In genomic region chr11:101315665-101316500, GRCm38 (mm10) we compare ENCODE assay signal across 8 mouse cellular contexts. TPM values are rescaled to one million over a fixed set of nuclear protein-coding genes. Genes with fewer than 3 reads are reported as not detected.
DNase-seq lines count a peak whose midpoint lies in the region; ATAC-seq lines count a peak whose summit lies in the region.

TSS of gene Psme3 (plus strand) at chr11:101316213.

- peak within 1 kb of the TSS; percentile 83 for H3K4me2 ChIP-seq in heart, embryonic 13.5 days
- peak within 1 kb of the TSS; percentile 87 for H3K4me2 ChIP-seq in liver, embryonic 12.5 days
- H3K4me2 ChIP-seq in stomach, embryonic 15.5 days = peak within 1 kb of the TSS; percentile 89

- H3K4me1 ChIP-seq in heart, embryonic 13.5 days = peaks cover 17% of the 10 kb centered on the region
- peaks cover 56% of the 10 kb centered on the region for H3K4me1 ChIP-seq in liver, embryonic 12.5 days
- H3K4me1 ChIP-seq in stomach, embryonic 15.5 days = peaks cover 14% of the 10 kb centered on the region; the same call in 1 of the 2 replicates

- H3K9me3 ChIP-seq in heart, embryonic 13.5 days = no peaks in the 10 kb centered on the region
- no peaks in the 10 kb centered on the region for H3K9me3 ChIP-seq in liver, embryonic 12.5 days (replicated peaks)
- H3K9me3 ChIP-seq in stomach, embryonic 15.5 days = no peaks in the 10 kb centered on the region

- DNase-seq in CD4-positive helper T cell, adult 2 months (ENCODE audit: low read depth, low spot score) = peak; percentile 93
- peak; percentile 86 for DNase-seq in brain, embryonic 18.5 days (ENCODE audit: low read depth, low spot score)
- peak; percentile 96 for DNase-seq in kidney, postnatal 10 days
- peak; percentile 87 to 90 for DNase-seq in natural killer cell, adult 2 months (ENCODE audit: low spot score in 2 of 2)

- H3K4me3 ChIP-seq in heart, embryonic 13.5 days = peak within 1 kb of the TSS; percentile 88
- peak within 1 kb of the TSS; percentile 98 for H3K4me3 ChIP-seq in liver, embryonic 12.5 days
- peak within 1 kb of the TSS; percentile 98 for H3K4me3 ChIP-seq in stomach, embryonic 15.5 days (replicated peaks)

- peaks cover 32% of the 10 kb centered on the region for H3K36me3 ChIP-seq in heart, embryonic 13.5 days
- H3K36me3 ChIP-seq in liver, embryonic 12.5 days = peaks cover 36% of the 10 kb centered on the region
- H3K36me3 ChIP-seq in stomach, embryonic 15.5 days = peaks cover 22% of the 10 kb centered on the region

- under 1% methylated on average over 58 of the region's 62 CpGs for WGBS in heart, embryonic 13.5 days
- WGBS in liver, embryonic 12.5 days (ENCODE audit: insufficient replicate concordance) = under 1% methylated on average over 57 of the region's 62 CpGs
- under 1% methylated on average over 62 of the region's 62 CpGs for WGBS in stomach, embryonic 15.5 days

- ATAC-seq in erythroid progenitor cell, adult 5-6 weeks (replicated peaks; ENCODE audit: low FRiP score, poor library complexity, severe bottlenecking) = peak; percentile 87
- ATAC-seq in heart, embryonic 13.5 days (ENCODE audit: extremely low read depth, insufficient number of reproducible peaks, low FRiP score, low TSS enrichment) = peak; percentile 83
- ATAC-seq in liver, embryonic 12.5 days = peak; percentile 90
- peak; percentile 90 for ATAC-seq in stomach, embryonic 15.5 days (ENCODE audit: insufficient read depth, low FRiP score, low read depth)

- peak within 1 kb of the TSS; percentile 87 for H3K27ac ChIP-seq in heart, embryonic 13.5 days (replicated peaks)
- peak within 1 kb of the TSS; percentile 100 for H3K27ac ChIP-seq in liver, embryonic 12.5 days
- H3K27ac ChIP-seq in stomach, embryonic 15.5 days = peak within 1 kb of the TSS; percentile 81

- H3K9ac ChIP-seq in heart, embryonic 13.5 days = peak within 1 kb of the TSS; percentile 97
- H3K9ac ChIP-seq in liver, embryonic 12.5 days = peak within 1 kb of the TSS; percentile 98
- H3K9ac ChIP-seq in stomach, embryonic 15.5 days = peak within 1 kb of the TSS; percentile 95

- H3K27me3 ChIP-seq in heart, embryonic 13.5 days (replicated peaks) = no peaks in the 10 kb centered on the region
- H3K27me3 ChIP-seq in liver, embryonic 12.5 days (replicated peaks) = no peaks in the 10 kb centered on the region
- no peaks in the 10 kb centered on the region for H3K27me3 ChIP-seq in stomach, embryonic 15.5 days (replicated peaks)

RNA-seq across cellular contexts. Expression of gene Psme3, which starts in this region (rescaled TPM):
- total RNA-seq in erythroid progenitor cell, adult 5-6 weeks (2015; ENCODE audit: low replicate concordance) = 425 and 456 TPM in 2 replicates
- 261 and 313 TPM in 2 replicates for total RNA-seq in erythroid progenitor cell, adult 5-6 weeks (2017; ENCODE audit: low replicate concordance)
- polyA plus RNA-seq in heart, embryonic 13.5 days (2015; fragmentation: Nextera tagmentation; extraction: Ambion mirVana) = 99.0 and 105 TPM in 2 replicates
- polyA plus RNA-seq in liver, embryonic 12.5 days (2016; fragmentation: Nextera tagmentation; extraction: Ambion mirVana) = 263 and 273 TPM in 2 replicates
- polyA plus RNA-seq in stomach, embryonic 15.5 days (2015; fragmentation: Nextera tagmentation; extraction: Ambion mirVana) = 125 and 136 TPM in 2 replicates

Comparison
In these comparisons a context has a peak if more than half of its experiments do, and no peak if none do; other contexts are left out.
1. Peak in every context shown above with its lines: DNase-seq, ATAC-seq, H3K4me3 ChIP-seq and H3K27ac ChIP-seq.